Mouse (Mus musculus): ENCODE measurements around the gene Dkkl1.

- no peak for TF ChIP-seq POLR2A (IDR thresholded peaks at IDR 0.05; ENCODE audit: insufficient read length, low read depth)
- no peak for TF ChIP-seq MAX (IDR thresholded peaks at IDR 0.05; ENCODE audit: low read depth)
- TF ChIP-seq CEBPB (IDR thresholded peaks at IDR 0.05; ENCODE audit: insufficient read depth, poor library complexity, severe bottlenecking) = no peak
Observed at GRCm38 (mm10) chr7:45224826-45225225, 12.9 kb upstream of the Dkkl1 start.
